Mouse (Mus musculus) spleen, adult 18-20 months (tissue): ENCODE data around the gene Ulk4.

ENCODE experiments used
- DNase-seq, 2 experiments: peaks; one replicate each; pipeline ENCODE4 v3.0.0; 2022; ENCODE audit warnings: mixed read lengths in 2 of 2

The Ulk4 gene

GRCm38 (mm10) chr9:120963720-120964119 lies 313.3 kb downstream of the Ulk4 start:
- no peak for DNase-seq

DNA sequence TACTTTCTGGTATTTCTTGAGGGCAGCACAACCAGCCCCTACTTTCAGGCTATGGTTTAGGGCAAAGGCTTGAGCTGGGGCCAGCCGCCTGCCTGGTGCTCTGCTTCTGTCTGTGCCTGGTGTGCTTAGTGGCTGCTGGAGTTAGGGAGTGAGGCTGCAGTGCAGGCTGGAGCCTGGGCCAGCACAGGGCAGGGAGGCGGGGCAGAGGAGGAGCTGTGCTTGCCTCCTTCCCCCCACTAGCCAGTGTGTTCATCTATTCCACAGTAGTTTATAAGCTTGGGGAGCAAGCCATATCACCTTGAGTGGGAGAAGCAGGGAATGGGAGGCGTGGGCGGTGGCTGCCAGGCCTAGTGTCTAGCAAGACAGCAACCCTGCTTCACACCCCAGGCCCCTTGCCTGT lies 313.9 kb downstream of the Ulk4 start:
- no peak for DNase-seq

DNA sequence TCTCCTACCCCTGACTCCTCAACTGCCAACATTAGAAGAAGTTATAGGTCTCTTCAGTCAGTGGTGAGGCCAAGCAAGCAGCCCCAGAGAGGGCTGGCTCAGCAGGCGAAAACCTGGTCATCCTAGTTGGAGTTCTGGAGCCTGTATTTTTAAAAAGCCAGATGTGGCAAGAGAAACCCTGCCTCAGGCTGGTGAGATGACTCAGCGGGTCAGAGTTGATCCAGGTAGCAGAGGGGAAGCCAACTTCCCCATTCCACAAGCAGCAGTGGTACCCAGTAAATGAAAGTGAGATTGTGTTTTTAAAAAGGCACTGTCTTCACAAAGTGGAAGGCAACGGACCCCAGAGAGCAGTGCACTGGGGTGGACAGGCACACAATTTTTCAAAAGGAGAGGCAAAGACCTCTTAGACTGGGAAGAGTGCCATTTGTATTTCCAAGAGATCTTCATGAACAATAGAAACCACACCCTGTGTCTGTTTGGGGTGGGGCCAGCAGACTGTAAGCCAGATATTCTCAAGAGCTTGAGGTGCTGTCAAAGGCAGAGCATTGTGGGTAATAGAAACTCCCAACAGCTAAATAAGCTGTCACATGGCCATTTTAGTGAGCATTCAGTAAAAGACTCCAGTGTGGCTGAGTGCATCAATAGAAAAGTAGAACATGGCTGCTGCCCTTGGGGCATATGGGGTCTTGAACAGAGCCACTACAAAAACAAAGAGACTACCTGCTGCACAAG lies 314.9 kb downstream of the Ulk4 start:
- DNase-seq: no peak

DNA sequence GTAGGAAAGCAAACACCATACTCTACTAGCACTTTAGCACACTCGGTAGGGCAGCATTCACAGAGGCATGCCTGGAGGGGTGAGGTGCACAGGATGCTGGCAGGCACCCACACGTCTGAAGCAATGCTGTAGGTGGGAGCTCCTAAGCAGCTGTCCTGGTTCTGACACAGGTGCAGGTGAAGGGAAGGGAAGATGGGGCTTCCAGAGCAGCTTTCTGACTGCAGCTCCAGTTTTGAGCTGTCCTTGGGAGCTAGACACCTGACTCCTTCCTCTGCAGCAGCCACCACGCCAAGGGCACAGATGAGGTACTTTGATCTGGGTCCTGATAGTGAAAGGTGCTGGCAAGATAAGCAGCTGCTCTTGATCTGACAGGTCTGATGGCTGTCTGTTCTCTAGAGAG lies 315.5 kb downstream of the Ulk4 start:
- DNase-seq: no peak

GRCm38 (mm10) chr9:120960611-120961010 lies 316.4 kb downstream of the Ulk4 start:
- no peak for DNase-seq

DNA sequence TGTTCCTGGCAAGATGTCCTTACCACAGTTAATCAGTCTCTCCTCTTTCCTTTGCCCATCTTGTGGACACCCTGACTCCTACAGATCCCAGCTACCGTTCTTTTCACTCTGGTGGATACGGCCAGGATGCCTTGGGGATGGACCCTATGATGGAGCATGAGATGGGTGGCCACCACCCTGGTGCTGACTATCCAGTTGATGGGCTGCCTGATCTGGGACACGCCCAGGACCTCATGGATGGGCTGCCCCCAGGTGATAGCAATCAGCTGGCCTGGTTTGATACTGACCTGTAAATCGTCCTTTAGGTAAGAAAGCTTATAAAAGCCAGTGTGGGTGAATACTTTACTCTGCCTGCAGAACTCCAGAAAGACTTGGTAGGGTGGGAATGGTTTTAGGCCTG lies 317.8 kb downstream of the Ulk4 start:
- no peak for DNase-seq

DNA sequence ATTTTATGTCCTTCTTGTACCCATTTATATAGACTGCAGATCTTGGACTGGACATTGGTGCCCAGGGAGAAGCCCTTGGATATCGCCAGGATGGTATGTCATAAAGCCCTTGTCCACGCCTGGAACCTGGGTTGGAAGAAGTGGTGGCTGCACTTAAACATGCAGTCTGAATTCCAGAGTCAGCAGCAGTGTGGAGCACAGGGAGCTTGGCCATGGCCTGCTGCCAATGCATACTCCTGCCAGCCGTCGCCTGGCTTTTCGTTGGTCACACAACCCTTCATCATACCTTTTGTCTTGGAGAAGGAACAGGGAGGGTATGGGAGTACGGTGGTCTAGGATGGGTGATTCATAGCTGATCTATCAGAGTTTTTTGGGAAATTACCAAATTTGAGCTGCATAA lies 318.4 kb downstream of the Ulk4 start:
- no peak for DNase-seq

DNA sequence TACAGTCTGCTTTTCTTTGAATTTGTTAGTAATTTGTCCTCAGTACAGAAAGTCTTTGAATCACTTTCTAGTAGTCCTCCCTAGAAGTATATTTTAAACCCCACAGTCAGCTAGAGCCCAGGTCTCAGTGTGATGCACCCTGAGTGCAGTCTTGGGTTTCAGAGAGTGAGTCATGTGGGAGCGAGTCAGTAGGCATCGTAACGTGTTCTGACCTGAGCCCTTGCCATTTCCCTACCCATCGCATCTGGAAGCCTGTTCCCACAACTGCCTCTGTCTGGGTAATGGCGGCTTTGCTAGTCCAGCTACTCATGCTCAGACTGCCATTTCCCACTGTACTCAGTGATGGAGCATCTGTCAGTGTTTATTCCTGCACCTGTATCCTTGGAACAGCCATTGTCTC lies 318.9 kb downstream of the Ulk4 start:
- DNase-seq: no peak

DNA sequence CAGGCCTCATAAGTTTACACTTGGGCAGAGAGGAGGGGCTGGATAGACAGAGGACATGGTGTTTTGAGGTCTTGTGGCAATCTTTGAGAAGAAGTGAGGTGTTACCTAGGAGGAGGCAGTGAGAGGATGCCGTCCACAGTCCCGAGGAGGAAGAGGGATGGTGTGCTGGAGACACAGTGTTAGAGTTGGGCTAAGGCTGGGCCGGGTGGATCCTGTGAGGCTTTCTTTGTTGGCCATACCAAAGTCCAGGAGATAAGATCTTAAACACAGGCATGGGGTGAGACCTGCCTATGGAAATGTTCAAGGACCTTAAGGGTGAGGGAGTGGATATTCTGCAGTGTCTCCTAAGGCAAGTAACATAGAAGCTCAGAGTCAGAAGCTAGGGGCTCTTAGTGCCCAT lies 325.1 kb downstream of the Ulk4 start:
- no peak for DNase-seq

GRCm38 (mm10) chr9:120950761-120951160 lies 326.2 kb downstream of the Ulk4 start:
- DNase-seq: no peak

- no peak for DNase-seq
Measured at GRCm38 (mm10) chr9:120948832-120949231, 328.2 kb downstream of the Ulk4 start.

- DNase-seq: no peak
Measured at GRCm38 (mm10) chr9:120946131-120946530, 330.9 kb downstream of the Ulk4 start.

- DNase-seq: no peak
Measured at GRCm38 (mm10) chr9:120944211-120944610, 332.8 kb downstream of the Ulk4 start.

- DNase-seq: no peak
Measured at GRCm38 (mm10) chr9:120943757-120944156, 333.2 kb downstream of the Ulk4 start.

DNA sequence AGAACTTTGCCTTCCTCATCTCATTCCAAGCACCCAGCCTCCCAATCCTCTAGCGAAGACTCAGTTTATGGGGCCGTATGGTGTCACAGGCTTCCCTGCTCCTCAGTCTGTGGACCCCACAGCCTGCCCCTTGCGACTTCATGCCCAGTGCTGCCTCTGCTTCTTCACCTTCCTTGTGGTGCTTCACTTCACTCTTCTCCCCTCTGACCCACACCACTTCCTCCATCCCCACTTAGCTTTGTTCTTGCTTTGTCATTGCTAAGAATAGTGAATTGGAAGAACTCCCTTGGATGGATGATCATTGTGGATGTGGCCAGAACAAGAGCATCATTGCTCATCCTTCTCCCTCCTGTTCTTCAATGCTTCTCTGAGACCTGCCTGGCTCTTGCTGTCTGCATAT lies 336.1 kb downstream of the Ulk4 start:
- DNase-seq: no peak

- peak in 1 of 2 experiments; percentile 62 for DNase-seq
Measured at GRCm38 (mm10) chr9:120936351-120936750, 340.6 kb downstream of the Ulk4 start.

GRCm38 (mm10) chr9:120935634-120935922 lies 341.4 kb downstream of the Ulk4 start:
- DNase-seq: no peak

DNA sequence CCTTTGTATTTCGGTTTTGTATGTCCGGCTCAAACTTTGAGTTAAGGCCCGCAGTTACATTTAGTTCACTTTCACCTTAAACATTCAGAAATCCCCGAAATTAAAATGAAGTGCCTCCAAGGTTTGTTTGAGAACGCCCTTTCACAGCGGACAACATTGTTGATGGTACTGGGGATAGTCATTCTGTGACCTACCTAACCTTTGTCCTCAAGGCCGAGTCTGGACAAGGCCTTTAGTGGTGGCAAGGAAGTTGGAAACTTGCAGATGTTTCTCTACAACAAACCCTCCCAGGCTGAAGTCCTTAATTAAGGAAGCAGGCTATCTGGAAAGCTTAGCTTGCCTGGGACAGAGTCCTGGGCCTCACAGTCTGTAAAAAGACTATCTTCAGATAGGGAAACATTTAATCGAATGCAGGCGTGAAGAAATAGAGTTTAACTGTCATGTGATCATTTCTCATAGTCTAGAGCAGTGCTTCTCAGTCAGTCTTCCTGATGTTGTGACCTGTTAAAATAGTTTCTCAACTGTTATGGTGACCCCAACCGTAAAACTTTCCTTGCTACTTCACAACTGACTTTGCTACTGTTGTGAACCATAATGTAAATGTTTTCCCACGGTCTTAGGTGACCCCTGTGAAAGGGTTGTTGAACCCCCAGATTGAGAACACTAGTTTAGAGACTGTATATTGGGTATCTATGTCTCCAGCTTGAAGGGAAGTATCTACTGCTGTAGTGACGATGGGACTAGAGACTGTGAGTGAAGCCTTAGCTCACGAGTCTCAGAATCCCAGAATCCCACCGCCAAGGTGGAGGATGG lies 342.0 kb downstream of the Ulk4 start:
- no peak for DNase-seq

DNA sequence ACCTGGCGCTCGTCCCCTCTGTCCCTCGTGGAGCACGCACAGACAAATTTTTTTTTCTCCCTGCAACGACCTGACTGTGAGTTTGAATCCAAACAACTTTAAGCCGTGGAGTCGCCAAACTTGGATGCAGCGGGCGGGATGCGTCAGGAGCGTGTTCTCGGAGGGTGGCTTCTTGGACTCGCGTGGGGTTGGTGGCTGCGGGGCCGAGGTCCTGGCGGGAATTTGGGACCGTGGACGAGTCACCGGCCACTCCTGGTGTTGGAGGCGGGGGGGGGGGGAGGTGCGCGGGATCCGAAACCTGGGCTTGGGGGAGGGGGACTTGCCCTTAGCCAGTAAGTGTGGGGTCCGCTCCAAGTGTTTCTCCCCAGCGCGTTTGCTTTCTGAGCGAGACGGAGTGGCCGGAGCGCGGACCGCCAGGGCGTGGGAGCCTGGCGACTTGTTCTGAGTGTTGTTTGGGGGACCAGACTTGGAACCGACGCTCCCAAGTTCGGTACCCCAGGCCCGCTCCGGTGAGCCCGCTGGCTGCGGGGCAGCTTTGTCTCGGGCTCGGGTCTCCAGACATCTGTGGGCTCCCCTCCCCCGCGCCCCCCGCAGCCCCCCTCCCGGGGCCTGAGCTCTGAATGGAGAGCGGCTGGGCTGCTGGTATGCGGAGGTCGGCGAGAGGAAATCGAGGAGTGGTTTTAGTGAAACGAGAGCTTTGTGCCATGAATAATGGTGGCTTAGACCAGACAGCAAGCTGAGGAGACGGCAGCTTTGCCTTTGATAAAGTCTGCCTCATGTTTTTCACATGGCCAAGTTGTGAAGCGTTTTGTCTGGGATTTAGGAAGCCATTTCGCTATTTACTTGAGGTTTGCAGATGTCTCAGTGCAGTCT lies 342.9 kb downstream of the Ulk4 start:
- peak in 1 of 2 experiments; percentile 34 for DNase-seq

- DNase-seq: no peak
Measured at GRCm38 (mm10) chr9:120933587-120933885, 343.5 kb downstream of the Ulk4 start.

DNA sequence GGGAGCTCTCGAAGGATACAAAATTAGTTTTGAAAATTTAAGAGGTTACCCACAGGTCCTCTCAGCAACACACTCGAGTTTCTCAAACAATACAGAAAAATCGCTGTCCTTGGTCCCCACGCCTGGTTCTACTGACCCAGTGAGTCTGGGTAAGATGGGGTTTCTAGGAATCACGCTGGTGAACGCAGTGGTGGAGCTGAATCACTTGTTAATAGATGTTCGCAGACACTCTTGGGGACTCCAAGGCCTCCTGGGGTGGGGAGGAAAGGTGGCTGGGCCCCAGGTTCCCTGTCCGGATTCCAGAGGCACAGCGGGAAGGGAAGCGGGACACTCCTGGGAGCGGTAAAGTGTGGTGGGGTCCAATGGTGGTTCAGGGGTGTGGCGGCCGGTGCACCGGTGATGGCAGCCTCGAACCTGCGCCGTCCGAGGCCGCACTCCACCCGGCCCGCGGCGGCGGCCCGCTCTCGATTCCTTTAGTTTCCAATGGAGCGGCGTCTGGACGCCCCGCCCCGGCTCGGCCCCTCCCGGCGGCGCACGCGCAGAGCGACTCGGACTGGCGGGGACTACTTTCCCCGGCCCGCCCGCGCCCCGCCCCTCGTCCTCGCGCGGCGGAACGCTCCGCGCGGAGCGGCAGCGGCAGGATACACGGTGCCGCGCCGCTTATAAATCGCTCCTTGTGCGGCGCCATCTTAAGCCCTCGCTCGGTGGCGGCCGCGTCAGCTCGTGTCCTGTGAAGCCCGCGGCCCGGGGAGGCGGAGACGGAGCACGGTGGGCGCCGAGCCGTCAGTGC lies 344.0 kb downstream of the Ulk4 start:
- peak; percentile 95 to 97 for DNase-seq

DNA sequence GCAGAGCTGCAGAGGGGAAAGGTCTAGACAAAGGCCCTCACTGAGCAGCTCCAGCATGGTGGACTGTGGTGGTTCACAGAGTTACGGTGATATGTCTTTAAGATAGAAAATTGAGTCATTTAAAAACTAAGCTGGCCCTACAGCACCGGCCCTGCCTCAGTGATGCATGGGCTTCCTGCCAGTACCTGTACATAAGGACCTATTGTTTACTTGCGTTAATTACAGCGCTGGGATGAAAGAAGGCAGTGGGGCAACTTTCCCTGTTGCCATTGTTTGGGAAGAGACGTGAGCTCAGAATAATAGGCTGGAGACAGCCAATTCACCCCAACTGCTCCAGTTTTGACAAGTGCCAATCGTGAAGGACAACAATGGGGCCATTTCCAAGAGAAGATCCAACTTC lies 344.6 kb downstream of the Ulk4 start:
- no peak for DNase-seq

DNA sequence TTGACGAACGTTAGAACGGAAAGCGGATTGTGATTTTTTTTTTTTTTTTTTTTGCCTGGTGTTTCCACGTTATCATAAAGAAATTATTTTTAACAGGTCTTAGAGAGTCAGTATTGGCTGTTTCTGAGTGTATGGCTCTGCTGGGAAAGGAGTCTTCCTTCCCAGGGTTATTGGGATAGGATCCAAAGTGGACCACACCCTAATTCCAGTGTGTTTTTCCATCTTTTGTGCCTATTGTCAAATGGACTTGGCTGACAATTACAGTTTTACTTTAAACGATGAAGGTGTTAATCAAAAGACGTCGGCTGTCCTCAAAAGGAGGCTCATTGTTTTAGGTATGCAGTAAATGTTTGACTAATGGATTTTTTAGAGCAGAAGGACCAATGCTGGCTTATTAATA lies 346.2 kb downstream of the Ulk4 start:
- DNase-seq: no peak
